Mouse (Mus musculus): ENCODE measurements around the gene Mapk8.
"Not testable (repeated sequence)": the region's sequence is repeated elsewhere in the genome, so short reads cannot be mapped to it uniquely, and the experiment has no call there.

Mapk8 gene

GRCm38 (mm10) chr14:33447027-33447569 is at the start of gene Mapk8:
Mapk8 (minus strand) TSS chr14:33447158.
- DNase-seq = peak; percentile 98

GRCm38 (mm10) chr14:33495226-33495625 is 48.3 kb upstream of the Mapk8 start:
- DNase-seq = no peak

- DNase-seq = peak; percentile 84
Measured at GRCm38 (mm10) chr14:33487805-33488550, 41.0 kb upstream of the Mapk8 start.

- no peak for DNase-seq
Measured at GRCm38 (mm10) chr14:33481991-33482390, 35.0 kb upstream of the Mapk8 start.

- DNase-seq = no peak
Measured at GRCm38 (mm10) chr14:33476094-33476760, 29.3 kb upstream of the Mapk8 start.

- no peak for DNase-seq
Measured at GRCm38 (mm10) chr14:33474461-33474860, 27.5 kb upstream of the Mapk8 start.

- no peak for DNase-seq
Measured at GRCm38 (mm10) chr14:33471331-33471730, 24.4 kb upstream of the Mapk8 start, which contains the start of gene Frmpd2. Frmpd2 (plus strand) TSS chr14:33471696.

GRCm38 (mm10) chr14:33467766-33468165 is 20.8 kb upstream of the Mapk8 start:
- no peak for DNase-seq

GRCm38 (mm10) chr14:33463658-33464057 is 16.7 kb upstream of the Mapk8 start:
- no peak for DNase-seq

- DNase-seq = no peak
Measured at GRCm38 (mm10) chr14:33450331-33450730, 3.4 kb upstream of the Mapk8 start.

- DNase-seq = no peak
Measured at GRCm38 (mm10) chr14:33449296-33449840, 2.4 kb upstream of the Mapk8 start.

GRCm38 (mm10) chr14:33448276-33448675 is 1.3 kb upstream of the Mapk8 start:
- DNase-seq = no peak

- no peak for DNase-seq
Measured at GRCm38 (mm10) chr14:33446561-33447023, 366 bp downstream of the Mapk8 start.

- DNase-seq = no peak
Measured at GRCm38 (mm10) chr14:33445962-33446361, 996 bp downstream of the Mapk8 start.

- DNase-seq = no peak
Measured at GRCm38 (mm10) chr14:33443780-33444179, 3.2 kb downstream of the Mapk8 start.

- not testable (repeated sequence) for DNase-seq
Measured at GRCm38 (mm10) chr14:33432485-33432884, 14.5 kb downstream of the Mapk8 start.

GRCm38 (mm10) chr14:33424124-33424523 is 22.8 kb downstream of the Mapk8 start:
- DNase-seq = no peak

- no peak for DNase-seq
Measured at GRCm38 (mm10) chr14:33423003-33423402, 24.0 kb downstream of the Mapk8 start.

GRCm38 (mm10) chr14:33418311-33418909 is 28.5 kb downstream of the Mapk8 start:
- DNase-seq = no peak

- no peak for DNase-seq
Measured at GRCm38 (mm10) chr14:33415746-33416145, 31.2 kb downstream of the Mapk8 start.

- DNase-seq = no peak
Measured at GRCm38 (mm10) chr14:33402331-33402730, 44.6 kb downstream of the Mapk8 start.

- no peak for DNase-seq
Measured at GRCm38 (mm10) chr14:33400019-33400418, 46.9 kb downstream of the Mapk8 start.
